Mouse (Mus musculus) midbrain, postnatal 0 days (tissue): Measurements from ENCODE around the gene Ostm1. TPM values are rescaled to one million over a fixed set of nuclear protein-coding genes. Genes with fewer than 3 reads are reported as not detected.
A peak's percentile ranks its signal among the peaks of the same experiment; 100 is the strongest.

Experiments
- ATAC-seq: fragments of 200-750 bp; cut with Nextera tagmentation; 2 replicates; pipeline ENCODE4 v1.8.0; 2017; ENCODE audit warnings: moderate number of reproducible peaks, mild to moderate bottlenecking, moderate TSS enrichment, moderate library complexity; ENCODE audit not compliant: low FRiP score
- DNase-seq: peaks from one replicate; pipeline ENCODE4 v3.0.0-alpha.2; 2015; ENCODE audit warnings: low spot score
- H3K27ac ChIP-seq: fragments of 300-500 bp; sonication (generic); 2 replicates; pipeline ENCODE4 v1.5.1; 2014; ENCODE audit warnings: low read depth, mild to moderate bottlenecking, low read length, mixed read lengths
- H3K27me3 ChIP-seq: fragments of 300-500 bp; sonication (generic); 2 replicates; pipeline ENCODE4 v1.6.1; 2014; ENCODE audit warnings: low read length, control low read depth, mixed read lengths; ENCODE audit not compliant: insufficient read depth
- H3K36me3 ChIP-seq: fragments of 300-500 bp; sonication (generic); 2 replicates; pipeline ENCODE4 v1.6.1; 2014; ENCODE audit warnings: low read length, control low read depth, mixed read lengths; ENCODE audit not compliant: insufficient read depth
- H3K4me1 ChIP-seq: fragments of 300-500 bp; sonication (generic); 2 replicates; pipeline ENCODE4 v1.6.1; 2014; ENCODE audit warnings: mild to moderate bottlenecking, control low read depth, antibody characterized with exemption, low read length, mixed read lengths; ENCODE audit not compliant: insufficient read depth
- H3K4me2 ChIP-seq: fragments of 300-500 bp; sonication (generic); 2 replicates; pipeline ENCODE4 v1.6.1; 2014; ENCODE audit warnings: low read depth, mild to moderate bottlenecking, low read length, mixed read lengths; ENCODE audit not compliant: poor library complexity, severe bottlenecking
- H3K4me3 ChIP-seq: fragments of 300-500 bp; sonication (generic); 2 replicates; pipeline ENCODE4 v1.5.1; 2014; ENCODE audit warnings: low read depth, mild to moderate bottlenecking, low read length, moderate library complexity
- H3K9ac ChIP-seq: fragments of 300-500 bp; sonication (generic); replicated peaks from 2 replicates; pipeline ENCODE4 v1.6.1; 2014; ENCODE audit warnings: mild to moderate bottlenecking, low read length, moderate library complexity, mixed read lengths; ENCODE audit not compliant: poor library complexity, severe bottlenecking
- H3K9me3 ChIP-seq: fragments of 300-500 bp; sonication (generic); 2 replicates; pipeline ENCODE4 v1.6.1; 2016; ENCODE audit warnings: low read length, control low read depth
- CTCF ChIP-seq: IDR thresholded peaks from 2 replicates; pipeline ENCODE4 v1.5.1; 2016; ENCODE audit warnings: antibody characterized with exemption, mild to moderate bottlenecking
- WGBS: fragments of 180-500 bp; shearing (Covaris S2); extraction: QIAGEN DNeasy Blood & Tissue Kit; methylation state at CpG from one replicate; pipeline ENCODE4 v1.1.7; 2014; 5-methylcytosine and 5-hydroxymethylcytosine counted together
- polyA plus RNA-seq: library from polyadenylated mRNA; unstranded; fragments of >200 nt; fragmentation: Nextera tagmentation; extraction: Ambion mirVana; gene quantifications from 2 replicates; pipeline ENCODE4 v1.2.1, GENCODE M21; 2015
- total RNA-seq: library from RNA; depleted of rRNA; stranded (reverse); fragments of >200 nt; gene quantifications from 2 replicates; pipeline ENCODE4 v1.2.3, GENCODE M21; 2014

Ostm1 gene
- total and polyA plus RNA-seq, 2 experiments from 2014 or later, result 40.0 to 46.6 TPM

- H3K27me3 ChIP-seq, result peaks cover 65% of the 10 kb centered on the region
- no peak overlapping the region for H3K27ac ChIP-seq
- no peak overlapping the region for H3K9ac ChIP-seq
- no peaks in the 10 kb centered on the region for H3K4me1 ChIP-seq
- 2% methylated on average over 25 of the region's 25 CpGs for WGBS
- DNase-seq, result no peak
- no peaks in the 10 kb centered on the region for H3K36me3 ChIP-seq
- no peak for TF ChIP-seq CTCF
- H3K4me2 ChIP-seq, result peak overlapping the region; percentile 43
- ATAC-seq, result no peak
- H3K4me3 ChIP-seq, result peak overlapping the region; percentile 24; the same call in 1 of the 2 replicates
- no peaks in the 10 kb centered on the region for H3K9me3 ChIP-seq
These were observed 8.5 kb downstream of the Ostm1 start for GRCm38 (mm10) chr10:42591993-42592686.

- no peaks in the 10 kb centered on the region for H3K9me3 ChIP-seq
- H3K36me3 ChIP-seq, result no peaks in the 10 kb centered on the region
- no peak overlapping the region for H3K4me2 ChIP-seq
- TF ChIP-seq CTCF, result no peak
- DNase-seq, result no peak
- no peak overlapping the region for H3K27ac ChIP-seq
- H3K4me3 ChIP-seq, result no peak overlapping the region
- ATAC-seq, result no peak
- H3K27me3 ChIP-seq, result peaks cover 60% of the 10 kb centered on the region
- no peak overlapping the region for H3K9ac ChIP-seq
- H3K4me1 ChIP-seq, result no peaks in the 10 kb centered on the region
- WGBS, result 46% methylated on average over 7 of the region's 7 CpGs
These were observed 9.6 kb downstream of the Ostm1 start for GRCm38 (mm10) chr10:42593201-42593600.

GRCm38 (mm10) chr10:42598615-42599014 is 15.0 kb downstream of the Ostm1 start:
- Histone ChIP-seq H3K4me3 (no peak overlapping the region), H3K27me3 (peaks cover 15% of the 10 kb centered on the region), H3K27ac (no peak overlapping the region), H3K9ac (no peak overlapping the region), H3K9me3 (no peaks in the 10 kb centered on the region), H3K4me2 (no peak overlapping the region), H3K36me3 (no peaks in the 10 kb centered on the region), H3K4me1 (no peaks in the 10 kb centered on the region)
- ATAC-seq (no peak), DNase-seq (no peak)
- TF ChIP-seq CTCF, result no peak
- 83% methylated on average over 8 of the region's 8 CpGs for WGBS

GRCm38 (mm10) chr10:42601556-42601955 is 17.9 kb downstream of the Ostm1 start:
- 34% methylated on average over 10 of the region's 10 CpGs for WGBS
- Histone ChIP-seq H3K4me1 (no peaks in the 10 kb centered on the region), H3K4me3 (no peak overlapping the region), H3K27ac (no peak overlapping the region), H3K9ac (no peak overlapping the region), H3K27me3 (no peaks in the 10 kb centered on the region), H3K36me3 (no peaks in the 10 kb centered on the region), H3K9me3 (no peaks in the 10 kb centered on the region), H3K4me2 (no peak overlapping the region)
- no peak for DNase-seq
- TF ChIP-seq CTCF, result peak; percentile 46
- no peak for ATAC-seq

- Histone ChIP-seq H3K4me3 (no peak overlapping the region), H3K27ac (no peak overlapping the region), H3K27me3 (no peaks in the 10 kb centered on the region), H3K9me3 (0 out of 2 replicates have a peak, but pooled peaks cover 6% of the 10 kb centered on the region), H3K36me3 (no peaks in the 10 kb centered on the region), H3K4me1 (no peaks in the 10 kb centered on the region), H3K9ac (no peak overlapping the region), H3K4me2 (no peak overlapping the region)
- TF ChIP-seq CTCF, result peak; percentile 63
- 63% methylated on average over 2 of the region's 2 CpGs for WGBS
- DNase-seq (no peak), ATAC-seq (no peak)
These were observed 21.3 kb downstream of the Ostm1 start for GRCm38 (mm10) chr10:42604874-42605273.

- no peak overlapping the region for H3K9ac ChIP-seq
- no peak for TF ChIP-seq CTCF
These were observed 23.1 kb downstream of the Ostm1 start for GRCm38 (mm10) chr10:42606757-42607156.

More at GRCm38 (mm10) chr10:42606757-42607156, 23.1 kb downstream of the Ostm1 start:
- H3K4me3 ChIP-seq, result no peak overlapping the region
- H3K9me3 ChIP-seq, result 0 out of 2 replicates have a peak, but pooled peaks cover 6% of the 10 kb centered on the region
- DNase-seq (no peak), ATAC-seq (no peak)
- WGBS, result 72% methylated on average over 4 of the region's 4 CpGs
- H3K27ac ChIP-seq, result no peak overlapping the region
- H3K27me3 ChIP-seq, result no peaks in the 10 kb centered on the region
- H3K36me3 ChIP-seq, result no peaks in the 10 kb centered on the region
- H3K4me1 ChIP-seq, result no peaks in the 10 kb centered on the region
- no peak overlapping the region for H3K4me2 ChIP-seq
